Comparison of ENCODE assay signal across 18 mouse cellular contexts in genomic region chr6:16551131-16551530, GRCm38 (mm10).
A peak's percentile ranks its signal among the peaks of the same experiment; 100 is the strongest.
DNase-seq lines count a peak whose midpoint lies in the region; ATAC-seq and TF ChIP-seq lines count a peak whose summit lies in the region.
"Had no signal": no experiment of that assay in that cellular context is flagged by ENCODE, and none has a peak within 500 bp of the region (broad histone marks: within the 10 kb centered on the region; RNA-seq: fewer than 3 reads in every experiment).

No protein-coding gene starts in this region.

- TF ChIP-seq CTCF in left cerebral cortex, adult 2 months (IDR thresholded peaks at IDR 0.05), result no peak
- TF ChIP-seq CTCF in midbrain, postnatal 0 days (IDR thresholded peaks at IDR 0.05), result no peak

- 93% methylated on average over 6 of the region's 6 CpGs for WGBS in midbrain, embryonic 11.5 days
- 92% methylated on average over 6 of the region's 6 CpGs for WGBS in midbrain, postnatal 0 days

- peak overlapping the region; percentile 29 for H3K4me3 ChIP-seq in left cerebral cortex, adult 2 months
- H3K4me3 ChIP-seq in midbrain, embryonic 11.5 days (ENCODE audit: low read depth, low read length), result no peak overlapping the region
- no peak overlapping the region for H3K4me3 ChIP-seq in midbrain, postnatal 0 days (ENCODE audit: low read depth, low read length)
- H3K4me3 ChIP-seq: embryonic facial prominence, embryonic 15.5 days; erythroblast, embryonic 14.5 days; forebrain, embryonic 10.5 days; gastrocnemius, adult 2 months; heart, embryonic 13.5 days; hindbrain, embryonic 12.5 days had no signal

- DNase-seq in cerebellum, postnatal 10 days, result peak; percentile 35 to 50
- DNase-seq in cerebellum, adult 11-12 months, result no peak
- DNase-seq in left cerebral cortex, adult 2 months (ENCODE audit: extremely low spot score in 1 of 2, low spot score in 2 of 2), result no peak
- no peak for DNase-seq in left cerebral cortex, postnatal 14 days (ENCODE audit: low spot score in 2 of 2)
- peak; percentile 80 for DNase-seq in midbrain, embryonic 11.5 days (ENCODE audit: low spot score, missing footprints)
- no peak for DNase-seq in midbrain, postnatal 0 days (ENCODE audit: low spot score)
- no peak for DNase-seq in gastrocnemius, postnatal 36 days
- DNase-seq: cerebellum, adult 8-10 months; gastrocnemius, adult 2 months; gastrocnemius, postnatal 25 days; heart, adult 11 months; heart, postnatal 36 days had no signal

- H3K9ac ChIP-seq in midbrain, embryonic 11.5 days (ENCODE audit: low read length), result no peak overlapping the region
- H3K9ac ChIP-seq in midbrain, postnatal 0 days (replicated peaks; ENCODE audit: low read length, poor library complexity, severe bottlenecking), result no peak overlapping the region
- H3K9ac ChIP-seq: embryonic facial prominence, embryonic 15.5 days; heart, embryonic 13.5 days; hindbrain, embryonic 12.5 days had no signal

- no peaks in the 10 kb centered on the region; the same call in 1 of the 2 replicates for H3K4me1 ChIP-seq in midbrain, embryonic 11.5 days (ENCODE audit: control insufficient read depth, insufficient read depth, low read length)
- H3K4me1 ChIP-seq in midbrain, postnatal 0 days (ENCODE audit: insufficient read depth, low read length), result no peaks in the 10 kb centered on the region
- H3K4me1 ChIP-seq: heart, embryonic 13.5 days had no signal

- no peaks in the 10 kb centered on the region for H3K27me3 ChIP-seq in midbrain, embryonic 11.5 days (ENCODE audit: control insufficient read depth, insufficient read depth, low read length)
- no peaks in the 10 kb centered on the region for H3K27me3 ChIP-seq in midbrain, postnatal 0 days (ENCODE audit: insufficient read depth, low read length)
- H3K27me3 ChIP-seq: embryonic facial prominence, embryonic 15.5 days; heart, embryonic 13.5 days; hindbrain, embryonic 12.5 days had no signal

- intact Hi-C loops in left cerebral cortex, adult 2 months (cut with DNase I), result no loop called here
- intact Hi-C loops in left cerebral cortex, postnatal 14 days (cut with DNase I), result loop anchor here (5.0 kb wide), 1 partner anchor 1649 kb away; the partner anchor contains the start of gene Foxp2
- intact Hi-C loops in gastrocnemius, postnatal 36 days (cut with DNase I), result no loop called here

- H3K36me3 ChIP-seq in midbrain, embryonic 11.5 days (ENCODE audit: control insufficient read depth, insufficient read depth, low read length), result no peaks in the 10 kb centered on the region
- H3K36me3 ChIP-seq in midbrain, postnatal 0 days (ENCODE audit: insufficient read depth, low read length), result no peaks in the 10 kb centered on the region
- H3K36me3 ChIP-seq: embryonic facial prominence, embryonic 15.5 days; forebrain, embryonic 10.5 days; heart, embryonic 13.5 days; hindbrain, embryonic 12.5 days had no signal

- no peak overlapping the region for H3K4me2 ChIP-seq in midbrain, embryonic 11.5 days
- H3K4me2 ChIP-seq in midbrain, postnatal 0 days (ENCODE audit: low read depth, low read length, poor library complexity, severe bottlenecking), result no peak overlapping the region
- H3K4me2 ChIP-seq: embryonic facial prominence, embryonic 15.5 days; heart, embryonic 13.5 days; hindbrain, embryonic 12.5 days had no signal

- no peak for ATAC-seq in midbrain, embryonic 11.5 days (ENCODE audit: low FRiP score)
- no peak for ATAC-seq in midbrain, postnatal 0 days (ENCODE audit: low FRiP score)
- ATAC-seq: hindbrain, postnatal 0 days had no signal

- H3K27ac ChIP-seq in left cerebral cortex, adult 2 months, result no peak overlapping the region
- H3K27ac ChIP-seq in midbrain, embryonic 11.5 days (ENCODE audit: low read depth, low read length), result no peak overlapping the region
- H3K27ac ChIP-seq in midbrain, postnatal 0 days (ENCODE audit: low read depth, low read length), result no peak overlapping the region
- H3K27ac ChIP-seq: embryonic facial prominence, embryonic 15.5 days; forebrain, embryonic 10.5 days; gastrocnemius, adult 2 months; heart, embryonic 13.5 days; hindbrain, embryonic 12.5 days; hindbrain, postnatal 0 days had no signal

- no peaks in the 10 kb centered on the region for H3K9me3 ChIP-seq in midbrain, embryonic 11.5 days (ENCODE audit: control insufficient read depth, low read length)
- no peaks in the 10 kb centered on the region for H3K9me3 ChIP-seq in midbrain, postnatal 0 days (ENCODE audit: low read length)
- H3K9me3 ChIP-seq: embryonic facial prominence, embryonic 15.5 days; forebrain, embryonic 10.5 days; heart, embryonic 13.5 days; hindbrain, embryonic 12.5 days had no signal

Comparison
In these comparisons a context has a peak if more than half of its experiments do, and no peak if none do; other contexts are left out.
1. DNase-seq: peak in cerebellum, postnatal 10 days (2 of 2) and midbrain, embryonic 11.5 days (single experiment); none in cerebellum, adult 11-12 months (single experiment), left cerebral cortex, adult 2 months (0 of 2), left cerebral cortex, postnatal 14 days (0 of 2), midbrain, postnatal 0 days (single experiment) and gastrocnemius, postnatal 36 days (0 of 2).